Mouse (Mus musculus): ENCODE data around the gene Bmp3. TPM values are rescaled to one million over a fixed set of nuclear protein-coding genes. Genes with fewer than 3 reads are reported as not detected.
A peak's percentile ranks its signal among the peaks of the same experiment; 100 is the strongest.

Bmp3 gene
- polyA plus RNA-seq, 1 experiment from 2014 or later, result 3.2 TPM

DNA sequence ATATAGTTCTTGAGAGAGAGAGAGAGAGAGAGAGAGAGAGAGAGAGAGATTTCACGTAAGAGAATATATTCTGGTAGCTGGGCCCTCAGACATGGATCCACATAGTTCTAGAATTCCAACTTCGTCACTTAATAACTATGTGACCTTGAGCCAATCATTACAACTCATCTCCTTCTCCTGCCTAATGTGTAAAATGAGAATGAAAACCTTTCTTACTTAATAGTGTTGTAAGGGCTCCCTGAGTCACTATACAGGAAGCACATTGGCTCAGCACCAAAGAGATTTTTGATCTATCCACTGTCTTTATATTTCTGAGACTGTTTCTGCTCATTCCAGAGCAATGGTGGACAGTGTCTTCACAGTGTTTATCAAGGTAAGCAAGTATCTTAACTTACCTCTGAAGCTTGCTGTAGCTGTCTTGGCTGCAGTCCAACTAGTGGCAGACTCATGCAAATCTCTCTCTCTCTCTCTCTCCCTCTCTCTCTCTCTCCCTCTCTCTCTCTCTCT is 36.4 kb downstream of the Bmp3 start:
- 61% methylated on average over 2 of the region's 2 CpGs for WGBS
- Histone ChIP-seq H3K9ac (ENCODE audit: low read depth, low read length) (no peak overlapping the region), H3K27ac (ENCODE audit: low read depth, low read length) (no peak overlapping the region), H3K4me3 (ENCODE audit: low read depth, low read length) (no peak overlapping the region), H3K36me3 (ENCODE audit: control insufficient read depth, insufficient read depth) (no peaks in the 10 kb centered on the region), H3K9me3 (ENCODE audit: control insufficient read depth) (no peaks in the 10 kb centered on the region), H3K27me3 (replicated peaks; ENCODE audit: control insufficient read depth, insufficient read depth, low read length) (no peaks in the 10 kb centered on the region), H3K4me1 (replicated peaks; ENCODE audit: control insufficient read depth, insufficient read depth, low read length) (no peaks in the 10 kb centered on the region), H3K4me2 (replicated peaks; ENCODE audit: low read depth) (no peak overlapping the region)
- no peak for ATAC-seq
- no peak for TF ChIP-seq CTCF (IDR thresholded peaks at IDR 0.05; ENCODE audit: low read depth)

DNA sequence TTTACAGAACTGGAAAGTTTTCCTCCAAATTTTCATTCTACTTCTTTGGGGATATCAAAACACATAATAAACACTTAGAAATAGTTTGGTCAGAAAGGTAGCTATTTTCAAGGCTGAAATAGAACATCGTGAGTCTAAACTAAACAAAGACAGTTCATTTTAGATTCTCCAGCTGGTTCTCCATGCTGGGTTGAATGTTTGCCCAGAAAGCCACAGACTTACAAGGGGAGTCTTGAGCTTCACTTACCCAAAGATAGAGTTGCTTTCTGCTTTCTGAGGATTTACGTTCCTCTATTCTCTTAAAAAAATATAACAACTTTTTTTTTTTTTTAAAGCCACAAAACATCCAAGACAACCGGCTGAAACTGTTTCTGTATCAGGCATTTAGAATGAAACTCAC is 40.1 kb downstream of the Bmp3 start:
- Histone ChIP-seq H3K4me1 (replicated peaks; ENCODE audit: control insufficient read depth, insufficient read depth, low read length) (no peaks in the 10 kb centered on the region), H3K9ac (ENCODE audit: low read depth, low read length) (no peak overlapping the region), H3K27me3 (replicated peaks; ENCODE audit: control insufficient read depth, insufficient read depth, low read length) (no peaks in the 10 kb centered on the region), H3K27ac (ENCODE audit: low read depth, low read length) (no peak overlapping the region), H3K9me3 (ENCODE audit: control insufficient read depth) (no peaks in the 10 kb centered on the region), H3K4me3 (ENCODE audit: low read depth, low read length) (no peak overlapping the region), H3K4me2 (replicated peaks; ENCODE audit: low read depth) (no peak overlapping the region), H3K36me3 (ENCODE audit: control insufficient read depth, insufficient read depth) (no peaks in the 10 kb centered on the region)
- 64% methylated on average over 3 of the region's 3 CpGs for WGBS
- no peak for TF ChIP-seq CTCF (IDR thresholded peaks at IDR 0.05; ENCODE audit: low read depth)
- ATAC-seq, result no peak

DNA sequence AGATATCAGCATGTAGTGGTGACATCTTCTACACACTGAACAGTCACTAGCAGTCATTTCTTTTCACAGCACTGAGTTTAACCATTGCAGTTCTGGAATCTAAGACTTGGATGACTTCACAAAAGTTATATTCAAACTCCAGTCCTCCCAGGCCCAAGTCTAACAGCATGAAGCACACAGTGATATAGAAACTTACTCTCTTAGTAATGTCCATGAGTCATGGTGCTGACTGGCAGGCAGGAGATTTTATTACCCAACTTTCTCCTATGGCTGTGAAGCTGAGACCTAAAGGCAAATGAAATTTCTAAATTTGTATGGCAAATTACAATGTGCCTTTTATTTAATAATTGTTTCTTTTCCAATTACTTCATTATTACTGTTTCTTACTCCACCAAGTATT is 43.7 kb downstream of the Bmp3 start:
- ATAC-seq, result no peak
- no peaks in the 10 kb centered on the region for H3K36me3 ChIP-seq (ENCODE audit: control insufficient read depth, insufficient read depth)
- H3K4me1 ChIP-seq (replicated peaks; ENCODE audit: control insufficient read depth, insufficient read depth, low read length), result no peaks in the 10 kb centered on the region
- no peak overlapping the region for H3K4me3 ChIP-seq (ENCODE audit: low read depth, low read length)
- no peak overlapping the region for H3K27ac ChIP-seq (ENCODE audit: low read depth, low read length)
- H3K27me3 ChIP-seq (replicated peaks; ENCODE audit: control insufficient read depth, insufficient read depth, low read length), result no peaks in the 10 kb centered on the region
- H3K9me3 ChIP-seq (ENCODE audit: control insufficient read depth), result no peaks in the 10 kb centered on the region
- no peak overlapping the region for H3K4me2 ChIP-seq (replicated peaks; ENCODE audit: low read depth)
- no peak for TF ChIP-seq CTCF (IDR thresholded peaks at IDR 0.05; ENCODE audit: low read depth)
- no peak overlapping the region for H3K9ac ChIP-seq (ENCODE audit: low read depth, low read length)

DNA sequence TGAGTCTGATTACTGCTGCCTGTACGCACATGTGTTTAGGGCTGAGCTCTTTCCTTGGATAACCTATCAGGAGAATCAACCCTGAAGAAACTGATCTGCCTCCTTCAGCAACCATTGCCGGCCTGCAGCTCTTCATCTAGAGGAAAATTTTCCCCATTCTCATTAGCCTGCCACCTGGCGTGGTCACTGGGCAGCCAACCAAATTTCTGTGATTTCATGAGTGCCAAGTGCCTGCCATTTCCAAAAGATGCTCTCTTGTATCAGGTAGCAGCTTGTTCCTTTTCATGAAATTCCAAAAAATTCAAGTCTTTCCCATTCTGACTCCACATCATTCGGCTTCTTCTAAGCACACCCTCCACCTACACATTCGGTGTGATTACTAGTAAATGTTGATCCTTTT is 46.7 kb downstream of the Bmp3 start:
- Histone ChIP-seq H3K9ac (ENCODE audit: low read depth, low read length) (no peak overlapping the region), H3K4me3 (ENCODE audit: low read depth, low read length) (no peak overlapping the region), H3K27me3 (replicated peaks; ENCODE audit: control insufficient read depth, insufficient read depth, low read length) (no peaks in the 10 kb centered on the region), H3K9me3 (ENCODE audit: control insufficient read depth) (no peaks in the 10 kb centered on the region), H3K4me1 (replicated peaks; ENCODE audit: control insufficient read depth, insufficient read depth, low read length) (no peaks in the 10 kb centered on the region), H3K4me2 (replicated peaks; ENCODE audit: low read depth) (no peak overlapping the region), H3K36me3 (ENCODE audit: control insufficient read depth, insufficient read depth) (no peaks in the 10 kb centered on the region), H3K27ac (ENCODE audit: low read depth, low read length) (no peak overlapping the region)
- ATAC-seq, result no peak
- no peak for TF ChIP-seq CTCF (IDR thresholded peaks at IDR 0.05; ENCODE audit: low read depth)
- WGBS, result 76% methylated on average over 5 of the region's 5 CpGs

DNA sequence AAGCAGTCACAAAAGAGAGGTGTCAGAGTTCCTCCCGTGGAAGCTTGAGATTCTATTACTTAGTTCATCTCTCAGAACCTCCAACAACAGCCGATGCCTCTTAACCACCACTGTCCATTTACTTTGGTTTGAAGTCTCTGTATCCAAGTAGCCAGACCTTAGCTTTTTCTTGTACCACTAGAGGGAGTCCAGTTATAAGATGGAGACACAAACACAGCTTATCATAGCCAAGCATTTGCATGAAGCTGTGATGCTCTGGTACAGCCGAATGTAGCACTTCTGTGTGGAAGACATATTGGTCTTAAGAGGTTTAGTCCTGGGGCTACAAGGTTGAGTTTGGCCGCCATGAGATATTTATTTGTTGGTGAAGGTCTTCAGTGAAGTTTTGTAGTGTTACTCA is 48.1 kb downstream of the Bmp3 start:
- Histone ChIP-seq H3K4me2 (replicated peaks; ENCODE audit: low read depth) (no peak overlapping the region), H3K27me3 (replicated peaks; ENCODE audit: control insufficient read depth, insufficient read depth, low read length) (no peaks in the 10 kb centered on the region), H3K9ac (ENCODE audit: low read depth, low read length) (no peak overlapping the region), H3K27ac (ENCODE audit: low read depth, low read length) (no peak overlapping the region), H3K4me3 (ENCODE audit: low read depth, low read length) (no peak overlapping the region), H3K36me3 (ENCODE audit: control insufficient read depth, insufficient read depth) (no peaks in the 10 kb centered on the region), H3K4me1 (replicated peaks; ENCODE audit: control insufficient read depth, insufficient read depth, low read length) (no peaks in the 10 kb centered on the region), H3K9me3 (ENCODE audit: control insufficient read depth) (no peaks in the 10 kb centered on the region)
- 62% methylated on average over 4 of the region's 4 CpGs for WGBS
- peak; percentile 78 for TF ChIP-seq CTCF (IDR thresholded peaks at IDR 0.05; ENCODE audit: low read depth)
- ATAC-seq, result no peak

DNA sequence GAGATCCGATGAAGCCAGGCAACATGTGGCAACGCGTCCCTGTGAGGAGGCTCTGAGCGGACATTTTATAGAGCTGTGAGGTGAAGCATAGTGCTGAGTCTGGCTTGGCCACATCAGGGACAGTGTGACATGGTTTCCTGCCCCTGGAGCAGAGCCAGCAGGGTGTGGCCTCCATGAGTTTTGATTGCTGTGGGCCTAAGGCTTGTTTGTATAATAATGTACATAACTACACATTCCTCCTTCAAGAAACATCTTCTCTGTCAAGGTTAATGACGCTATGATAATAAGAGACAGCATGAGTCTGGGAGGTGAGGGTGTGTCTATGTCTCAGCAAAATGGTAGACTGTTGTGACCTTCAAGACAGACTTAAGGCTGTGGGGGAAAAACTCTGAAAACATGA is 64.5 kb downstream of the Bmp3 start:
- ATAC-seq, result 0 out of 2 replicates have a peak, but pooled peaks have one; percentile 56
- Histone ChIP-seq H3K27ac (ENCODE audit: low read depth, low read length) (no peak overlapping the region), H3K4me1 (replicated peaks; ENCODE audit: control insufficient read depth, insufficient read depth, low read length) (no peaks in the 10 kb centered on the region), H3K27me3 (replicated peaks; ENCODE audit: control insufficient read depth, insufficient read depth, low read length) (no peaks in the 10 kb centered on the region), H3K9ac (ENCODE audit: low read depth, low read length) (no peak overlapping the region), H3K4me2 (replicated peaks; ENCODE audit: low read depth) (no peak overlapping the region), H3K9me3 (ENCODE audit: control insufficient read depth) (no peaks in the 10 kb centered on the region), H3K36me3 (ENCODE audit: control insufficient read depth, insufficient read depth) (no peaks in the 10 kb centered on the region), H3K4me3 (ENCODE audit: low read depth, low read length) (no peak overlapping the region)
- 72% methylated on average over 5 of the region's 5 CpGs for WGBS
- TF ChIP-seq CTCF (IDR thresholded peaks at IDR 0.05; ENCODE audit: low read depth), result no peak

DNA sequence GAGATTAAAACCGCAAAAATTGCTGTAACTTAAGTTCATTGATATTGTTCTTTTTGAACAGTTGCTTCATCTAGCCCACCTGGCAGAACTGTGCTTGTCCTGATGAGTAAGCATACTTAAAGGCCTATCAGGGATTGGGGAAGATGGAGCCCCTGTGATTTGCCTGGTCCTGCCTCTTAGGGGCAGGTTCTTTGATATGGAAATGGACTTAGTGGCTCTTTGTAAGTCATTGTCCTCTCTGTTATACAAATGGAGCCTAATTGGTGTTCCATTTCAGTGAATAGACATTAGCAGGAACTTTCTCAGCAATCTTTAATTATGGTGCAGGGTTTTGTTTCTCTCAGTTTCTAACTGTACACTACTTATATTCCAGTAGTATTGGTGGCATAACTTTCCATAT is 67.4 kb downstream of the Bmp3 start:
- H3K9me3 ChIP-seq (ENCODE audit: control insufficient read depth), result no peaks in the 10 kb centered on the region
- TF ChIP-seq CTCF (IDR thresholded peaks at IDR 0.05; ENCODE audit: low read depth), result no peak
- H3K4me1 ChIP-seq (replicated peaks; ENCODE audit: control insufficient read depth, insufficient read depth, low read length), result no peaks in the 10 kb centered on the region
- H3K27me3 ChIP-seq (replicated peaks; ENCODE audit: control insufficient read depth, insufficient read depth, low read length), result no peaks in the 10 kb centered on the region
- no peak overlapping the region for H3K9ac ChIP-seq (ENCODE audit: low read depth, low read length)
- no peak overlapping the region for H3K4me2 ChIP-seq (replicated peaks; ENCODE audit: low read depth)
- no peak overlapping the region for H3K27ac ChIP-seq (ENCODE audit: low read depth, low read length)
- H3K36me3 ChIP-seq (ENCODE audit: control insufficient read depth, insufficient read depth), result no peaks in the 10 kb centered on the region
- ATAC-seq, result no peak
- H3K4me3 ChIP-seq (ENCODE audit: low read depth, low read length), result no peak overlapping the region
- WGBS, result 88% methylated on average over 1 of the region's 1 CpGs
